Mouse (Mus musculus) hindlimb bud, embryonic 11.5 days (tissue): ENCODE data around the gene Tmed3.
A peak's percentile ranks its signal among the peaks of the same experiment; 100 is the strongest.

Source experiments
- DNase-seq: peaks from one replicate; pipeline ENCODE4 v3.0.0-alpha.2; 2012; ENCODE audit warnings: low read depth, low spot score; ENCODE audit errors: extremely low spot score

The Tmed3 gene

GRCm38 (mm10) chr9:89704265-89705196 is at the start of gene Tmed3:
Gene Tmed3 (minus strand): TSS chr9:89705068.
- DNase-seq = peak; percentile 61

- no peak for DNase-seq
These were observed 35.2 kb upstream of the Tmed3 start for GRCm38 (mm10) chr9:89740041-89740440.

GRCm38 (mm10) chr9:89738295-89738694 is 33.4 kb upstream of the Tmed3 start, which contains the start of gene Ankrd34c:
Gene Ankrd34c (minus strand): TSS chr9:89738475.
- DNase-seq = no peak

GRCm38 (mm10) chr9:89737888-89738287 is 33.0 kb upstream of the Tmed3 start:
- DNase-seq = no peak

- peak; percentile 12 for DNase-seq
These were observed 32.3 kb upstream of the Tmed3 start for GRCm38 (mm10) chr9:89736932-89737705.

- no peak for DNase-seq
These were observed 2.0 kb upstream of the Tmed3 start for GRCm38 (mm10) chr9:89706906-89707305.

GRCm38 (mm10) chr9:89705197-89705533 is 297 bp upstream of the Tmed3 start:
- DNase-seq = no peak

- no peak for DNase-seq
These were observed 3.9 kb downstream of the Tmed3 start for GRCm38 (mm10) chr9:89700910-89701457.

GRCm38 (mm10) chr9:89695143-89695542 is 9.7 kb downstream of the Tmed3 start:
- no peak for DNase-seq

- DNase-seq = no peak
These were observed 11.2 kb downstream of the Tmed3 start for GRCm38 (mm10) chr9:89693670-89694069.

GRCm38 (mm10) chr9:89689179-89689578 is 15.7 kb downstream of the Tmed3 start:
- no peak for DNase-seq

GRCm38 (mm10) chr9:89687503-89688226 is 17.2 kb downstream of the Tmed3 start:
- DNase-seq = no peak

- no peak for DNase-seq
These were observed 18.6 kb downstream of the Tmed3 start for GRCm38 (mm10) chr9:89686262-89686661.

- DNase-seq = no peak
These were observed 25.9 kb downstream of the Tmed3 start for GRCm38 (mm10) chr9:89678974-89679373.

- peak; percentile 80 for DNase-seq
These were observed 30.8 kb downstream of the Tmed3 start for GRCm38 (mm10) chr9:89674014-89674618.

- DNase-seq = no peak
These were observed 31.5 kb downstream of the Tmed3 start for GRCm38 (mm10) chr9:89673402-89673801.

- DNase-seq = no peak
These were observed 35.0 kb downstream of the Tmed3 start for GRCm38 (mm10) chr9:89669878-89670277.

- no peak for DNase-seq
These were observed 37.4 kb downstream of the Tmed3 start for GRCm38 (mm10) chr9:89667306-89667942.

- no peak for DNase-seq
These were observed 54.0 kb downstream of the Tmed3 start for GRCm38 (mm10) chr9:89650913-89651312.
